Mouse (Mus musculus) left cerebral cortex, adult 2 months (tissue): ENCODE measurements at regions not wholly inside any gene's neighbourhood (a gene's known extent, or its start where the extent isn't known, plus 50 kb on each side); places are given as distances from the start of the nearest gene placed in this dataset.

Source experiments
- DNase-seq, 2 experiments: peaks; one replicate each; pipeline ENCODE4 v3.0.0; 2021 to 2022; ENCODE audit warnings: low spot score in 2 of 2, mixed read lengths in 1 of 2; ENCODE audit errors: extremely low spot score in 1 of 2
- H3K27ac ChIP-seq: fragments of 200-600 bp; 2 replicates; pipeline ENCODE4 v1.8.1; 2022
- H3K4me3 ChIP-seq: fragments of 200-600 bp; 2 replicates; pipeline ENCODE4 v1.8.1; 2022
- CTCF ChIP-seq: fragments of 200-600 bp; IDR thresholded peaks from 2 replicates; pipeline ENCODE4 v1.8.1; 2022; ENCODE audit warnings: antibody characterized with exemption, mild to moderate bottlenecking, moderate library complexity
- intact Hi-C: fragments of 180-260 bp; cut with DNase I; formaldehyde crosslinking; loops from one replicate; pipeline ENCODE4 v1.15.1; 2025

DNA sequence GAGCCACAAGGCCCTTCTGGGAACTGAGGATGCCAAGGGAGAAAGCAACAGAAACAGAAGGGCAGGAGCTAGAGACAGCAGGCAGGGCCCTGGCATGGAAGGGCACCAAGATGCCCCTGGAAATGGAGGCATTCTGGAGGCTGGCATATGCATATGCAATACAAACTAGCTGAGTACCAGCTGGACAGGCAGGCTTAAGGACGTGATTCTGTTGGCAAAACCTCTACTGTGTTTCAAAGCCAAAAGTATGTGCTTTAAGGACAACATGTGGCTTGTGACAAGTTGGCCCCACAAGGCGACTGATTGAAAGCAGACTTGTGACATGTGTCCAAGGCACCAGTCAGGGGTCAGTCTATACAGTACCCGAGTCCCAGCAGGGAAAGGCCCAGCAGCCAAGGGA, 52.2 kb upstream of the A530016L24Rik start:
- intact Hi-C loops = no loop called here
- no peak for TF ChIP-seq CTCF
- DNase-seq = no peak
- no peak overlapping the region for H3K27ac ChIP-seq
- no peak overlapping the region for H3K4me3 ChIP-seq

- H3K4me3 ChIP-seq = no peak overlapping the region
- no peak for TF ChIP-seq CTCF
- intact Hi-C loops = no loop called here
- no peak overlapping the region for H3K27ac ChIP-seq
- DNase-seq = no peak
These were observed 51.0 kb upstream of the A530016L24Rik start for GRCm38 (mm10) chr12:112438206-112438605.
